Mouse (Mus musculus) ES-Bruce4 (cell line): ENCODE results near the gene Cfap36.

Experiments
- CTCF ChIP-seq: IDR thresholded peaks from one replicate; pipeline ENCODE4 v1.8.1; 2011; ENCODE audit warnings: low read depth, low read length
- EP300 ChIP-seq: IDR thresholded peaks from 2 replicates; pipeline ENCODE4 v1.6.1; 2011; ENCODE audit warnings: low read depth, low read length; ENCODE audit not compliant: insufficient read depth
- POLR2A ChIP-seq: IDR thresholded peaks from one replicate; pipeline ENCODE4 v1.8.1; 2011; ENCODE audit warnings: low read length; ENCODE audit not compliant: insufficient read depth

DNA sequence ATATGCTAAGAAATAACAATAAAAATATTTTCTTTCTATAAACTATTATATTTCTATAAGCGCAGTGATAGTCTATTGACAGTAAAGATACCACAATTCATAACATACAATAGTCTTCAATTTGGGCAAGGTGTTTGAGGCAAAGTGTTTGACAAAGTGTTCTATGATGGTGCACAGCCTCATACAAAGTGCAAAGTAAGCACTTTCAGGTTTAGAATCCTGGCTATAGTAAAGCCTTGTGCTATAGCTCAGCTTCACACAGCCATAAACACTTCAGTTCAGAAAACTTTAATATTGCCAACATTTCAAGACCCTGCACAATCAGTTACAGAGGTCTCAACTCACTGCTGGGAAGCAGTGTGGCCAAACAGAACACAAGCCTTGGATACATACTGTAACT, 7.9 kb downstream of the Cfap36 start:
- no peak for TF ChIP-seq POLR2A
- TF ChIP-seq CTCF = no peak
- no peak for TF ChIP-seq EP300
